Mouse (Mus musculus) cerebellum, adult 2 months (tissue): ENCODE results near the gene Osbp2.

Experiments
- CTCF ChIP-seq: fragments of 200-500 bp; IDR thresholded peaks from 2 replicates; pipeline ENCODE4 v1.5.1; 2011; ENCODE audit warnings: low read depth, mild to moderate bottlenecking, control low read depth, low read length, moderate library complexity, borderline replicate concordance; ENCODE audit not compliant: insufficient read depth
- POLR2A ChIP-seq: fragments of 200-500 bp; IDR thresholded peaks from 2 replicates; pipeline ENCODE4 v1.6.1; 2011; ENCODE audit warnings: low read length, control low read depth, borderline replicate concordance; ENCODE audit not compliant: insufficient read depth

GRCm38 (mm10) chr11:3714486-3714885, 149.2 kb downstream of the Osbp2 start:
- TF ChIP-seq CTCF (peak; percentile 96), POLR2A (no peak)
